Mouse (Mus musculus): ENCODE data around the gene Pex16.

GRCm38 (mm10) chr2:92390206-92390930, 15.9 kb downstream of the Pex16 start:
- no peak for TF ChIP-seq POLR2A (IDR thresholded peaks at IDR 0.05; ENCODE audit: low read depth, low read length)
- no peak for TF ChIP-seq CTCF (IDR thresholded peaks at IDR 0.05; ENCODE audit: extremely low read depth, insufficient read length, insufficient replicate concordance, low read depth, low read length)

All from small intestine, adult 2 months (tissue).